Mouse (Mus musculus): ENCODE data around the gene Atp1b1. TPM values are rescaled to one million over a fixed set of nuclear protein-coding genes. Genes with fewer than 3 reads are reported as not detected.

The Atp1b1 gene
- polyA plus RNA-seq, 1 experiment from 2014 or later, result 52.5 TPM

DNA sequence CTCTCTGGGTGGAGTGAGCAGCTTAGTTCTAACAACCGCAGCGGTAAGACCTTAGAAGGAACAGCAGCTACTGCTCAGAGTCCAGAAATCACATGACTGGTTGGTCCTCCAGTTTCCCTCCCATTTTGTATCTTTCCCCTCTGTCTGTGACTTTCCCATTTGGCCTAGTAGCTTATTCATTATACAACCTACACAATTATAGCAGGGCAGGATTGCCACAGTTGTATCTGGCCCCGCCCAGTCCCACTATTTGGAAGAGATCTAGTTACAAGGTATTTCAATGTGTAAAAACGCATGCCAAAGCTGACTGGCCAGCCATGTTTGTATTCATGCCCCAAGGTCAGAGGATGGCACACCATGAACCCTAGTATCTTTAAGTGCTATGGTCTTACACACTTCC lies 7.5 kb downstream of the Atp1b1 start:
- ATAC-seq, result no peak
- Histone ChIP-seq H3K4me1 (ENCODE audit: control insufficient read depth, insufficient read depth, low read length) (peaks cover 6% of the 10 kb centered on the region), H3K4me2 (ENCODE audit: low read length) (no peak overlapping the region), H3K9me3 (replicated peaks; ENCODE audit: control insufficient read depth, low read length) (no peaks in the 10 kb centered on the region), H3K36me3 (ENCODE audit: control insufficient read depth, insufficient read depth, low read length) (peaks cover 21% of the 10 kb centered on the region), H3K4me3 (ENCODE audit: low read depth, low read length) (no peak overlapping the region), H3K27ac (ENCODE audit: low read depth, low read length) (no peak overlapping the region), H3K27me3 (replicated peaks; ENCODE audit: control insufficient read depth, insufficient read depth, low read length) (no peaks in the 10 kb centered on the region), H3K9ac (ENCODE audit: low read length) (no peak overlapping the region)
- no peak for DNase-seq (ENCODE audit: low spot score)
- WGBS, result 91% methylated on average over 4 of the region's 4 CpGs

DNA sequence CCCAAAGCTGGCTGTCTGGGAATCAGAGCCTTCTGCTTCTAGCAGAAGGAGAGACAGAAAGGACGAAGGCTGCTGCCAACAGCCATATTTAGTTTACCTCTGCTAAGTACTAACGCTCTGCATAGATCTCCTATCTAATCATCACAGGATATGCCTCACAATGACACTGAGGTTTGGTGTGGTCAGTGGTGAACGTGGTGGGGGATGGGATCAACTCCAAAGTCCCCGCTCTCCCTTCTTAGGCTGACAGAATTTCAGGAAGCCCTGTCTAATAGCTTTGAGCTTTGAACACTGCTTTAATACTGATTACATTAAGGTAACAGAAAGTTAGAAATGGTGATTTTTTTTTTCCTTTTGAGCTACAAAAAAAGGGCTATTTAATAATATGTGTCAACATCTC lies 7.9 kb downstream of the Atp1b1 start:
- DNase-seq (ENCODE audit: low spot score) (no peak), ATAC-seq (no peak)
- H3K9ac ChIP-seq (ENCODE audit: low read length), result no peak overlapping the region
- no peaks in the 10 kb centered on the region for H3K9me3 ChIP-seq (replicated peaks; ENCODE audit: control insufficient read depth, low read length)
- H3K4me2 ChIP-seq (ENCODE audit: low read length), result no peak overlapping the region
- no peaks in the 10 kb centered on the region for H3K27me3 ChIP-seq (replicated peaks; ENCODE audit: control insufficient read depth, insufficient read depth, low read length)
- H3K4me1 ChIP-seq (ENCODE audit: control insufficient read depth, insufficient read depth, low read length), result peaks cover 6% of the 10 kb centered on the region
- peaks cover 21% of the 10 kb centered on the region for H3K36me3 ChIP-seq (ENCODE audit: control insufficient read depth, insufficient read depth, low read length)
- 92% methylated on average over 4 of the region's 4 CpGs for WGBS
- no peak overlapping the region for H3K4me3 ChIP-seq (ENCODE audit: low read depth, low read length)
- H3K27ac ChIP-seq (ENCODE audit: low read depth, low read length), result no peak overlapping the region

DNA sequence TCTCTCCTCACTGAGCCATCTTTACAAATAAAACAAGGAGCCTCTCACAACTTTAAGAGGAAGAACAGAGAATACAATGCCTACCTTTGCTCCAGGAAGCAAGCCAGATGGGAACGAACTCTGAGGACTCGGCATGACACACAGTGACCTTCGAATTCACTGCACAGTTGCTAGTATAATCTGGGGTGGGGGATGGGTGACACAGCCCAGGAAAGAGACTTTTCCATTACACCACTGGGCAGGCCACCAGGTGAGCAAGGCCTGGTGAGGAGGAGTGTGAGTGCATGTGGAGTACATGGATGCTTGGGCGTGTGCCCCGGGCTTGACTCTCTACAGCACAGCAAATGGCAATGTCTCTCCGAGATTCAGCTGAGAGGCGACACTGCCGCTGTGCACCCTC lies 8.5 kb downstream of the Atp1b1 start:
- Histone ChIP-seq H3K9me3 (replicated peaks; ENCODE audit: control insufficient read depth, low read length) (no peaks in the 10 kb centered on the region), H3K4me3 (ENCODE audit: low read depth, low read length) (no peak overlapping the region), H3K36me3 (ENCODE audit: control insufficient read depth, insufficient read depth, low read length) (peaks cover 21% of the 10 kb centered on the region), H3K27me3 (replicated peaks; ENCODE audit: control insufficient read depth, insufficient read depth, low read length) (no peaks in the 10 kb centered on the region), H3K4me1 (ENCODE audit: control insufficient read depth, insufficient read depth, low read length) (no peaks in the 10 kb centered on the region; the same call in 1 of the 2 replicates), H3K4me2 (ENCODE audit: low read length) (no peak overlapping the region), H3K27ac (ENCODE audit: low read depth, low read length) (no peak overlapping the region), H3K9ac (ENCODE audit: low read length) (no peak overlapping the region)
- WGBS, result 92% methylated on average over 8 of the region's 8 CpGs
- DNase-seq (ENCODE audit: low spot score) (no peak), ATAC-seq (no peak)

DNA sequence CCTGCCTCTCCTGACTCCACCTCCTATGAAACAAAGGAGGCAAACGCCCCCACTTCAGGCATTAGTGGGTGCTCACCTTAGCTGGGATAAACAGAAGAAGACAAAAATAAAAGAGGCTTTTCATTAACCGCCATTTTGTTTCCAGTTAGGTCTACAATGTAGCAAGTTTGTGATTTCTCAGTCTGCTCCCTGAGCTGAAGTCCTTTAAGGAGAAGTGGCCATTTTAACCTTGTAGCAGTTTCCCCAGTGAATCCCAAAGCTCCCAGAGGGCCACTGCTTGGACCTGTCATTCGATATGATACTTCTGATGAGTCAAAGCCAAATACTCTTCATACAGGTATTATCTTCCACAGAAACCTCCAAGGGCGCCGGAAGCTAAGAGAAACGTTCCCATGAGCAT lies 10.6 kb downstream of the Atp1b1 start:
- 92% methylated on average over 6 of the region's 6 CpGs for WGBS
- DNase-seq (ENCODE audit: low spot score) (no peak), ATAC-seq (no peak)
- H3K4me2 ChIP-seq (ENCODE audit: low read length), result no peak overlapping the region
- H3K4me3 ChIP-seq (ENCODE audit: low read depth, low read length), result no peak overlapping the region
- peaks cover 24% of the 10 kb centered on the region for H3K36me3 ChIP-seq (ENCODE audit: control insufficient read depth, insufficient read depth, low read length)
- H3K4me1 ChIP-seq (ENCODE audit: control insufficient read depth, insufficient read depth, low read length), result no peaks in the 10 kb centered on the region
- no peak overlapping the region for H3K9ac ChIP-seq (ENCODE audit: low read length)
- no peaks in the 10 kb centered on the region for H3K9me3 ChIP-seq (replicated peaks; ENCODE audit: control insufficient read depth, low read length)
- H3K27ac ChIP-seq (ENCODE audit: low read depth, low read length), result no peak overlapping the region
- no peaks in the 10 kb centered on the region for H3K27me3 ChIP-seq (replicated peaks; ENCODE audit: control insufficient read depth, insufficient read depth, low read length)

DNA sequence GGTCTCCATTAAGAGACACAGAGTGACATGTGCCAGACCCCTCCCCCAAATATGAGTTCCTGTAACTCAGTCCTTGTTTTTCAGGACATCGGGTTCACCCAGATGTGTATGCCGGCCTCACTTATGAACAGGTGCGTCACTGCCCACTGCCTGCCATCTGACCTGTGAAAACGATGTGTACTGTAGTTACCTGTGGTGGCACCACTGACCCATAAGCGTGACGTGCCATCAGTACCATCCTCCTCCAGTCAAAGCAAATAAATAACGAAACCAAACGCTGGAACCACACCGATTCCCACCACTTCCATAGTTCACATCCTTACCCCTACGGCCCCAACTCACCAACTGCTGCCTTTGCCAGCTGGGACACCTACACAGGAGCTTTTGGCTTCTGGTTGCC lies 11.6 kb downstream of the Atp1b1 start:
- no peak overlapping the region for H3K27ac ChIP-seq (ENCODE audit: low read depth, low read length)
- H3K36me3 ChIP-seq (ENCODE audit: control insufficient read depth, insufficient read depth, low read length), result peaks cover 30% of the 10 kb centered on the region
- no peak for DNase-seq (ENCODE audit: low spot score)
- no peaks in the 10 kb centered on the region for H3K27me3 ChIP-seq (replicated peaks; ENCODE audit: control insufficient read depth, insufficient read depth, low read length)
- 96% methylated on average over 10 of the region's 10 CpGs for WGBS
- no peak for ATAC-seq
- no peak overlapping the region for H3K9ac ChIP-seq (ENCODE audit: low read length)
- no peak overlapping the region for H3K4me3 ChIP-seq (ENCODE audit: low read depth, low read length)
- H3K9me3 ChIP-seq (replicated peaks; ENCODE audit: control insufficient read depth, low read length), result no peaks in the 10 kb centered on the region
- no peaks in the 10 kb centered on the region for H3K4me1 ChIP-seq (ENCODE audit: control insufficient read depth, insufficient read depth, low read length)
- no peak overlapping the region for H3K4me2 ChIP-seq (ENCODE audit: low read length)

DNA sequence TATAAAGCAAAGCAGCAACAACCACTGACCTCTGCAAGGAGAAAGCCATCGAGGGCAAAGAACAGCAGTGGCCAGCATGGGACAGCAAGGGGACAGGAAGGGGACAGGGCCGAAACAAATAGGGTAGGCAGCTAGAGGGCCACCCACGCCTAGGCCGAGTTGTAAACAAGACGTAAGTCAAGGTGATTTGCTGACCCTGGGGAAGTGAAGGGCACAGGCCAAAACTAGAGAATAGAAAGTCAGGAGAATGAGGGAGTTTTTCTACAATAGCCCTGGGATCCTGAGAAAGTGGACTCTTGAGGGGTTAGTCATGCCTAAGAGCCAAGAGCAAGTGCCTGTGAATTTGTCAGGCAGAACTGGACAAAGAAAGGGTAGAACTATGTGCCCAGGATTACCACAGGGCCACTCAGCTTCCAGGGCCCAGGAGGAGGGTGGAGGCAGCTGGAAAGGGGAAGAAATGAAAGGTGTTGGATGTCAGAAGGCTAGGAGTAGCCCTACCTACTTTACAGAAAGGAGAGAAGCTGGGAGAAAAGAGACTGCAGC lies 12.5 kb downstream of the Atp1b1 start:
- 90% methylated on average over 5 of the region's 5 CpGs for WGBS
- DNase-seq (ENCODE audit: low spot score) (no peak), ATAC-seq (no peak)
- H3K27me3 ChIP-seq (replicated peaks; ENCODE audit: control insufficient read depth, insufficient read depth, low read length), result no peaks in the 10 kb centered on the region
- no peak overlapping the region for H3K9ac ChIP-seq (ENCODE audit: low read length)
- H3K4me1 ChIP-seq (ENCODE audit: control insufficient read depth, insufficient read depth, low read length), result no peaks in the 10 kb centered on the region
- no peak overlapping the region for H3K4me3 ChIP-seq (ENCODE audit: low read depth, low read length)
- peaks cover 36% of the 10 kb centered on the region for H3K36me3 ChIP-seq (ENCODE audit: control insufficient read depth, insufficient read depth, low read length)
- no peak overlapping the region for H3K27ac ChIP-seq (ENCODE audit: low read depth, low read length)
- no peaks in the 10 kb centered on the region for H3K9me3 ChIP-seq (replicated peaks; ENCODE audit: control insufficient read depth, low read length)
- H3K4me2 ChIP-seq (ENCODE audit: low read length), result no peak overlapping the region

DNA sequence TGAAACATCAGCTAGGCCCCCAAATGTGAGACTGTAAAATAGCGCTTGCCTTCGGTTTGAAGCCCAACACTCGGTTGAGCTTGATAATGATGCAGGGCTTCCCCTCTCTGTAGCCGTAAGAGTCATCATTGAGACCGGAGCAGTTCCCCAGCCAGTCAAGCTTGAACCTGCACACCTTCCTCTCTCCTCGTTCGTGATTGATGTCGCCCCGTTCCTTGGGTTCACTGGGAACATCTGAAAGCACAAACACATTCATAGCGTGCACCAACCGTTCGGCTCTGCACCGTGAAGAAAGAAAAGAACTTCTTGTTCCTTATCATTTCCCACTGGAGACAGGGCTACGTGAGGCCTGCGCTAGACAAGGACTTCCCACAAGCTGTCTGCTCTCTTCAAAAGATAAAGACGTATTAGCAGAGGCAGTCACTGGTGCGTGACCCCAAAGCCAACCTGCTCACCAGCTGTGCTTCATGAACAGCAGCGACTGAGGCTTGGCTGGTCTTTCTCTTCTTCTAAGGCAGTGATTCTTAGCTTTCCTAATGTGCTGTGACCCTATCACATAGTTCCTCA lies 16.7 kb downstream of the Atp1b1 start:
- H3K4me3 ChIP-seq (ENCODE audit: low read depth, low read length), result no peak overlapping the region
- no peak overlapping the region for H3K27ac ChIP-seq (ENCODE audit: low read depth, low read length)
- H3K4me2 ChIP-seq (ENCODE audit: low read length), result no peak overlapping the region
- WGBS, result 74% methylated on average over 18 of the region's 18 CpGs
- no peak for ATAC-seq
- H3K4me1 ChIP-seq (ENCODE audit: control insufficient read depth, insufficient read depth, low read length), result no peaks in the 10 kb centered on the region
- no peak for DNase-seq (ENCODE audit: low spot score)
- H3K36me3 ChIP-seq (ENCODE audit: control insufficient read depth, insufficient read depth, low read length), result peaks cover 67% of the 10 kb centered on the region
- H3K9ac ChIP-seq (ENCODE audit: low read length), result no peak overlapping the region
- no peaks in the 10 kb centered on the region for H3K9me3 ChIP-seq (replicated peaks; ENCODE audit: control insufficient read depth, low read length)
- no peaks in the 10 kb centered on the region for H3K27me3 ChIP-seq (replicated peaks; ENCODE audit: control insufficient read depth, insufficient read depth, low read length)

DNA sequence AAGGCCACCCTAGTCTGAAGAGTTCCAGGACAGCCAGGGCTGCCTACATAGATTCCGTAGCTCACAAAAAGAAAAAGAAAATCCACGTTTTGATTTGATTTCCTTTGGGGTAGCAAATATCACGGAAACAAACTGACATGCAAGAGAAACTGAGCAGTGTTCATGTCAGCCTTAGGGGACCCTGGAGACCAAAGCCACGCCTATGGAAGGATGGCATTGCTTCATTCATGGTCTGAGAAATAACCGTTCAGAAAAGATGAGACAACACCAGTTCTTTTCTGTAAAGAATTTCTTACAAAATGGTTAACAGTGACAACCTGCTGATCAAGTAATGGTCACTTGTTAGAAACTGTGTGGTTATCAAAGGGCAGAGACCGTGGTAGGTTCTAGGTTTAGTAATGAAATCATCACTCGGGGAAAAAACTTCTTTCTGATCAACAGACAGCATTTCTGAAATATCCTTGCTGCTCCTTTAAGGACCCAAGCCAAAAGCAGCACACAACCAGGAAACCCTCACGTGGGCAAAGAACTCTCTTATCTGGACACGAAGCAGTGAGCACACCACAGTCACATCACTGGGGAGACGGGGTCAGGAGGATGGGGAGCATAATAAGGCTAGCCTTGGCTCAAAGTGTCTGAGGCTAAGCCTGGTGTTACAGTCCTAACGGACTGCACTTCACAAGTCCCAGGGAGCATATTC lies 17.3 kb downstream of the Atp1b1 start:
- 0 out of 2 replicates have a peak, but pooled peaks cover 3% of the 10 kb centered on the region for H3K4me1 ChIP-seq (ENCODE audit: control insufficient read depth, insufficient read depth, low read length)
- peaks cover 70% of the 10 kb centered on the region for H3K36me3 ChIP-seq (ENCODE audit: control insufficient read depth, insufficient read depth, low read length)
- DNase-seq (ENCODE audit: low spot score) (no peak), ATAC-seq (no peak)
- no peak overlapping the region for H3K27ac ChIP-seq (ENCODE audit: low read depth, low read length)
- 90% methylated on average over 11 of the region's 11 CpGs for WGBS
- H3K27me3 ChIP-seq (replicated peaks; ENCODE audit: control insufficient read depth, insufficient read depth, low read length), result no peaks in the 10 kb centered on the region
- no peak overlapping the region for H3K4me3 ChIP-seq (ENCODE audit: low read depth, low read length)
- H3K9ac ChIP-seq (ENCODE audit: low read length), result no peak overlapping the region
- no peaks in the 10 kb centered on the region for H3K9me3 ChIP-seq (replicated peaks; ENCODE audit: control insufficient read depth, low read length)
- H3K4me2 ChIP-seq (ENCODE audit: low read length), result no peak overlapping the region

DNA sequence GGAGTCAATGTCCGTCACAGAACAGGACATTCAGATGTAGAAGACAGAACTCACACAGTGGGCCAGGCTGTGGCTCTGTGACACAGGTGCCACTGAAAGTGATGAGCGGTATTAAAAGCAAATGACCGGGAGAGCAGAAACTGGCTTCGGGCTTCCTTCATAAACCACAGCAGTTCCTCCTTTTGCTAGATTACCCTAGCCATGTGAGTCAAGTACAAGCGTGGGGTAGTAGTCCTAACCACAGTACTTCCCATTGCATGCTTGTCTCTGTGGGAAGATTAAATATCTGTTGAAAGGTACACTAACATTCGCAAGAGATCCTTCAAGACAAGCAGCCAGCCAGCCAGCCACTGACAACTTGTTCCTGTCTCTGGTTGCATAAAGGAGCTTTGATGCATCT lies 17.9 kb downstream of the Atp1b1 start:
- DNase-seq (ENCODE audit: low spot score), result no peak
- Histone ChIP-seq H3K9me3 (replicated peaks; ENCODE audit: control insufficient read depth, low read length) (no peaks in the 10 kb centered on the region), H3K4me1 (ENCODE audit: control insufficient read depth, insufficient read depth, low read length) (0 out of 2 replicates have a peak, but pooled peaks cover 3% of the 10 kb centered on the region), H3K9ac (ENCODE audit: low read length) (no peak overlapping the region), H3K27me3 (replicated peaks; ENCODE audit: control insufficient read depth, insufficient read depth, low read length) (no peaks in the 10 kb centered on the region), H3K4me3 (ENCODE audit: low read depth, low read length) (no peak overlapping the region), H3K36me3 (ENCODE audit: control insufficient read depth, insufficient read depth, low read length) (peaks cover 70% of the 10 kb centered on the region), H3K27ac (ENCODE audit: low read depth, low read length) (no peak overlapping the region), H3K4me2 (ENCODE audit: low read length) (no peak overlapping the region)
- 93% methylated on average over 6 of the region's 6 CpGs for WGBS
- no peak for ATAC-seq
